Mouse (Mus musculus) T-helper 1 cell (primary cell): ENCODE data around the gene Gm15448.
"Not testable (repeated sequence)": the region's sequence is repeated elsewhere in the genome, so short reads cannot be mapped to it uniquely, and the experiment has no call there.

Source experiments
- in situ Hi-C: fragments of 300-600 bp; cut with MboI, MseI; formaldehyde crosslinking; loops from one replicate; pipeline ENCODE4 v1.15.1; 2025; ENCODE audit warnings: high pct_unique_total_duplicates

Gm15448 gene

DNA sequence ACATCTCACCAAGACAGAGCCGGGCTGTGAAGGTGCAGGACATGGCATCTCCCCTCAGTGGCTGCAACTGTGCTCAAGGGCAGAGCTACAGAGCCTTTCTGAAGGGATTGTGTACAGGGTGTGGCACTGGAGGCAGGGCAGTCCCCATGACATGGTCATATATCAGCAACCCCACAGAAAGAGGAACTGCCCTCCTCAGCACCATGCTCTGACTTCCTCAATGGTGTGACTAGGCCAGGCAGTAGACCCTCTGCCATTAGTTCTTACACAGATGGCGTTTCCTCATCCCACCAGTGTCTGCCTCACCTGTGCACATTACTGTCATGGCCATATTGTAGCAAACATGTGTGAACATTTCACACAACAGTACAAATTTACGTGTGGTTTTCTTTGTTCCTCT is at the start of gene Gm15448:
TSS of gene Gm15448 (minus strand) at position 89 of the 400 bp plus-strand sequence.
- in situ Hi-C loops: loop anchor here (25.0 kb wide), 1 partner anchor 213 kb away; the partner anchor contains the start of genes Ndufa3 and Oscar

DNA sequence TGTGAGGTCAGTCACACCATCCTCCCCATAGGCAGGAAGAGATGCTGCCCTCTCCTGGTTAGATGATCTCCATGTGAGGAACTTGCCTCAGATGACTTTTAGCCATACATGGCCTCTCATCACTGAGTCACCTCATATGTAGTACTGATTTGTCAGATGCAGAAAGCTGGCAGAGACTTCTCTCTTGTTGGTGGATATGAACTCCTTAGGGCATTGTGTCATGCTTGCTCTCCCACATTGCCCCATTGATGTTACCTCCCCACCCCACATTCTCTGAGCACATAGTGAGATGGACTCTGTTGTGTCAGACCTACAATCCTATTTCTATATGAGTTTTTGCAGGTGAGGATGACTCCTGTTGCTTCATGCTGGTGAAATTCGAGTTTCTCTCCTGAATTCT is 49.5 kb upstream of the Gm15448 start:
- in situ Hi-C loops: loop anchor here (5.0 kb wide), 1 partner anchor 53 kb away; no protein-coding TSS in a partner anchor

DNA sequence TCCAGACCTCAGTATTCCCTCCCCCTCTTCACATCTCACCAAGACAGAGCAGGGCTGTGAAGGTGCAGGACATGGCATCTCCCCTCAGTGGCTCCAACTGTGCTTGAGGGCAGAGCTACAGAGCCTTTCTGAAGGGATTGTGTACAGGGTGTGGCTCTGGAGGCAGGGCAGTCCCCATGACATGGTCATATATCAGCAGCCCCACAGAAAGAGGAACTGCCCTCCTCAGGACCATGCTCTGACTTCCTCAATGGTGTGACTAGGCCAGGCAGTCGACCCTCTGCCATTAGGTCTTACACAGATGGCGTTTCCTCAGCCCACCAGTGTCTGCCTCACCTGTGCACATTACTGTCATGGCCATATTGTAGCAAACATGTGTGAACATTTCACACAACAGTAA is 19.5 kb upstream of the Gm15448 start, which contains the start of gene Pira2:
TSS of gene Pira2 (minus strand) at position 101 of the 400 bp plus-strand sequence.
- in situ Hi-C loops: loop anchor here (5.0 to 25.0 kb wide), 2 partner anchors 47 to 233 kb away; partner anchors contain the start of genes Ndufa3 and Oscar

DNA sequence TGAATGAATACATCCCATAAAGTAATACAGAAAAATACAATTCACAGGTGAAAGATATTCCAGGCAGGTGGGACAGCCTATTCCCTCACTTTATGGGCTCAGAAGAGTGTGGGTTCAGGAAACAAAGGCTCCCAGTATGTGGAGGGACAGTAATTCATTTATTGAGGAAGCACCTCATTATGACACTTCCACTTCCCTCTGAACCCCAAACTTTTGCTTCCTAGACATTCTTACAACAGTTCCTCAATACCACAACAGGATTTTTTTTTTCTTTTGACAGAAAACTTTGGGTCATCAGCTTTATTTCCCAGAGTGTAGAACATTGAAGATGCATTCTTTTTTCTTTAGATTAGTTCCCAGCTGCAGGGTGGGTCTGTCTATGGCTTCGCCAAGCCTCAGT is 12.4 kb upstream of the Gm15448 start:
- in situ Hi-C loops: loop anchor here (25.0 kb wide), 1 partner anchor 226 kb away; the partner anchor contains the start of genes Ndufa3 and Oscar

DNA sequence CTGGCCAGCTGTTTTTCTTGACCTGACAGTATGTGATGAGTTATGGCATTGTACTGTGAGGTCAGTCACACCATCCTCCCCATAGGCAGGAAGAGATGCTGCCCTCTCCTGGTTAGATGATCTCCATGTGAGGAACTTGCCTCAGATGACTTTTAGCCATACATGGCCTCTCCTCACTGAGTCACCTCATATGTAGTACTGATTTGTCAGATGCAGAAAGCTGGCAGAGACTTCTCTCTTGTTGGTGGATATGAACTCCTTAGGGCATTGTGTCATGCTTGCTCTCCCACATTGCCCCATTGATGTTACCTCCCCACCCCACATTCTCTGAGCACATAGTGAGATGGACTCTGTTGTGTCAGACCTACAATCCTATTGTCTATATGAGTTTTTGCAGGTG is 5.1 kb upstream of the Gm15448 start:
- in situ Hi-C loops: loop anchor here (5.0 to 25.0 kb wide), 2 partner anchors 103 to 218 kb away; partner anchors contain the start of genes Ndufa3 and Oscar

DNA sequence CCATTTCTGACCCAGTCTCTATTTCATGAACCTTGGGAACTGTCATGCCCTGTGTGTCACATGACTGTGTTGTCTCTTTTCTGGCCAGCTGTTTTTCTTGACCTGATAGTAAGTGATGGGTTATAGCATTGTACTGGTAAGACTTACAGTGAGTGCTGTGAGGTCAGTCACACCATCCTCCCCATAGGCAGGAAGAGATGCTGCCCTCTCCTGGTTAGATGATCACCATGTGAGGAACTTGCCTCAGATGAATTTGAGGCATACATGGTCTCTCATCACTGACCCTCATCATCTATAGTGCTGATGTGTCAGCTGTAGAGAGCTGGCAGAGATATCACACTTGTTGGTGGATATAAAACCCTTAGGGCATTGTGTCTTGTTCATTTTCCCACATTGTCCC is 13.6 kb downstream of the Gm15448 start:
- in situ Hi-C loops: not testable (repeated sequence)

DNA sequence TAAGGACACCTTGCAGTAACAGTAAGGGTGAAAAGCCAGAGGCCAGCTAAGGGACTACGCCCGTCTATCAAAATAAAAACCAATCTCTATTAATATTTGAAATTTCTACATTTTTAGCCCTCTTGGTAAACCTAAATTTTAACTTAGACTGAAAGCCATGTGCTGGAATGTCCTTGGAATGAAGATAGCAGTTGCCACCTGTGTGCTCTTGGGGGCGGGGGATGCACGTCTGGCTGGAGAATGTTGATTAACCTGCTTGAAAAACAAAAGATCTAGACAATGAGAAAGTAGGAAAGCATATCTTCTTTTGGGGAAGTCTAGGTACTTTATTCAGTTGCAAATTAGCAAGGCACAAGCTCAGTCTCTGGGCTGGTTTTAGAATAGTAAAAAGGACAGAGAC is 22.6 kb downstream of the Gm15448 start:
- in situ Hi-C loops: not testable (repeated sequence)

DNA sequence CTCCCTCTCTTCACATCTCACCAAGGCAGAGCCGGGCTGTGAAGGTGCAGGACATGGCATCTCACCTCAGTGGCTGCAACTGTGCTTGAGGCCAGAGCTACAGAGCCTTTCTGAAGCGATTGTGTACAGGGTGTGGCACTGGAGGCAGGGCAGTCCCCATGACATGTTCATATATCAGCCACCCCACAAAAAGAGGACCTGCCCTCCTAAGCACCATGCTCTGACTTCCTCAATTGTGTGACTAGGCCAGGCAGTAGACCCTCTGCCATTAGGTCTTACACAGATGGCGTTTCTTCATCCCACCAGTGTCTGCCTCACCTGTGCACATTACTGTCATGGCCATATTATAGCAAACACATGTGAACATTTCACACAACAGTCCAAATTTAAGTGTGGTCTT is 25.5 kb downstream of the Gm15448 start:
- in situ Hi-C loops: not testable (repeated sequence)

- in situ Hi-C loops: not testable (repeated sequence)
Observed at GRCm38 (mm10) chr7:3796286-3796685, 29.2 kb downstream of the Gm15448 start.
